Mouse (Mus musculus): ENCODE results near the gene Med24.
A peak's percentile ranks its signal among the peaks of the same experiment; 100 is the strongest.

The Med24 gene

GRCm38 (mm10) chr11:98729119-98729588 is at the start of gene Med24:
Gene Med24, minus strand, starts transcription at chr11:98729435.
- peak; percentile 88 for DNase-seq (ENCODE audit: low read depth)

DNA sequence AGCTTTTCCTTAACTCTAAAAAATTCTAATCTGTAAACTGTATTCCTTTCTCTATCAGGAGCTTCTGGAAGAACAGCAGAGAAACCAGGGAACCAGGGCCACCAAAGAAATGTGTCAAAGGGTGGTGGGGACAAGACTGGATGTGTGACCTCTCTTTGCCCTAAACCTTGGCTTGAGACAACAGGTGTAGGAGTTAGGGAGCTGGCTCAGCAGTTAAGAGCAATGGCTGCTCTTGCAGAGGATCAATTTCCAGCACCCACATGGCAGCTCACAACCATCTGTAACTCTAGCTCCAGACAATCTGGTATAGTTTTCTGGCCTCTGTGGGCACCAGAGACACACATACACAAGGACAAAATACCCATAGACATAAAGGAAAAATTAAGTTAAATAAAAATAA is 48.7 kb upstream of the Med24 start:
- DNase-seq (ENCODE audit: low read depth) = no peak

GRCm38 (mm10) chr11:98776843-98777590 is 47.8 kb upstream of the Med24 start:
- DNase-seq (ENCODE audit: low read depth) = no peak

DNA sequence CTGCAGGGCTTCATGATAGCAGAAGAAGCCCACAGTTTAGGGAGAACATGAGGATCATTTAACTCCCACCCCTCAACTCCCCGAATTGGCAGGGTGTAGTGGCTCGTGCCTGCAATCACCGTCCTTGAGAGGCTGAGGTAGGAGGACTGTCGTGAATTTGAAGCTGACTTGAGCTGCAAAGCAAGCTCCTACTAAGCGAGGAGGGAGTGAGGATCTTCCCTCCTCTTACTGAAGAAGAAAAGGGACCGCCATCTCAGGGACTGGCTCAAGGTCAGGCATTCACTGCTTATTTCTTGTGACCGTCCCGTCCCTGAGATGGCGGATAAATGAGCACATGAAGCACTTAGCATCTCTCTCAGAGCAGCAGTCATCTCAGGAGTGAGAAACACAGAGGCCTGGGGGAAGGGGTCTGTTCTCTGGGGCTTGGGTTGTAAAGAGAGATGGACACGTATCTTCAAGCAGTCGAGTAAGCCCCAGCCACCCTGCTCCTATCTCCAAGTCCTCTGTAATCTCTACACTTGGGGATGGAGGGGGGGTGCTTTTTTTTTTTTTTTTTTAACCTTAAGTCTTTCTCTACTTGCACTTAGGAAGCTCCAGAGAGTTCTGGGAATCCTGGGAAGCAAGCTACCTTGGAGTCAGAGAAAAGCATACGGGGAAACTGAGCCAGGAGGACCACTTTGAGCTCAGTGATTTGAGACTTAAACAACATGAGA is 47.0 kb upstream of the Med24 start:
- DNase-seq (ENCODE audit: low read depth) = no peak

- DNase-seq (ENCODE audit: low read depth) = peak; percentile 100
These were observed 46.3 kb upstream of the Med24 start for GRCm38 (mm10) chr11:98775348-98776051.

DNA sequence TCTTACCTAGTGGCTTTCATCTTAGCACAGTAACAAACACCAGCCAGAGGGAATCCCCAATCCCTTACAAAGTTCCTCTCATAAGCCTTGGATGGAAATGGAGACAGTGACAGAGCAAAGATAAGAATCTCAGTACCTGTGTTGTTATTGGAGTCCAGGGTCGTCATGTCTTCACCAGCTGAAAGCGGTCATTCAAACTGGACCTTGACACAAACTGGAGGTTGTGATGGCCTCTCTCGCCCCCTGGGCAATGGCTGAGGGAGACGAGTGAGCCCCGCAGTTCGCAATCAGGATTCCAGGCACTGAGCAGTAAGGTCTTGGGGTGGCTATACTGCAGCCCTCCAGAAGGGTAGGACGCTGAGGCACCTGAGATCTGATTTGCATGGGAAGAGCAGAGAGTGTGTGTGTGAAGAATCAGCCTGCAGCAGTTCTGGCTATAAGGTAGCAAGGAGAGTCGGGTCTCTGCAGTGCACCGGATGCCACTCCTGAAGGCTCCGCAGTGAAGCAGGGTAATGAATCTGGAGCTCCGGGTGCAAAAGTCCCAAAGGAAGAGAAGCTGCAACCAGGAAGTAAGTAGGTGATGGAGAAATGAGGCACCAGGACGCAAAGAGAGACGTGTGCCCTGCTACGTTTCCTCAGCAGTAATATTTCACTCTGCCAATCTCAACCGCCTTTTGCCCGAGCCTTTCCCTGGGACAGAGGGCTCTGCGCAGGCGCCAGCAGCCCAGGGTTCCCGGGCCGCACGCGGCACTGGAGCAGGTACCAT is 45.5 kb upstream of the Med24 start, which contains the start of gene Nr1d1:
Gene Nr1d1 (minus strand): TSS at position 752 of the 766 bp plus-strand sequence.
- DNase-seq (ENCODE audit: low read depth) = no peak

GRCm38 (mm10) chr11:98773635-98774295 is 44.5 kb upstream of the Med24 start:
- peak; percentile 99 for DNase-seq (ENCODE audit: low read depth)

DNA sequence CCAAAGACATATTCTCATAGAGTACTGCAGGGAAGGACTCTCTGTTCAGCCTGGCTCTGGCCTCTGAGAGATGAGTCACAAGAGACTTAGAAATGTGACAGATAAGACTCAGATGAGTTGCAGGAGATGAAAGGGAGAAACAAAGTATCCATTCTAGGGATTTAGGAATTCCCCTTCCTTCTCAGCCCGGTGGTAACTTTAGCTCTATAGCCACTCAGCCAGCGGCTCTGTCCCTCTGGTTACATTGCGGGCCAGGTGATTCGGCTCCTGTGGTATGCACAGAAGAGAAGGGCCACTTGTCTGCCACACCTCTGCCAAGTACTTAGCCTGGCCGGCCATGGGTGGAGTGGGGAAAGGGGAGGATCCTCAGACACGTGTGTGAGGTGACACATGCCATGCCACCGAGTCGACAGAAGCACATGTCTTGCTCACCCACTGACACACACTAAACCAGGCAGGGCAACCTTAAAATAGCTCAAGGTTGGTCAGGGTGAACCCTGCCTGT is 43.5 kb upstream of the Med24 start:
- DNase-seq (ENCODE audit: low read depth) = peak; percentile 72

- no peak for DNase-seq (ENCODE audit: low read depth)
These were observed 42.8 kb upstream of the Med24 start for GRCm38 (mm10) chr11:98771844-98772525.

DNA sequence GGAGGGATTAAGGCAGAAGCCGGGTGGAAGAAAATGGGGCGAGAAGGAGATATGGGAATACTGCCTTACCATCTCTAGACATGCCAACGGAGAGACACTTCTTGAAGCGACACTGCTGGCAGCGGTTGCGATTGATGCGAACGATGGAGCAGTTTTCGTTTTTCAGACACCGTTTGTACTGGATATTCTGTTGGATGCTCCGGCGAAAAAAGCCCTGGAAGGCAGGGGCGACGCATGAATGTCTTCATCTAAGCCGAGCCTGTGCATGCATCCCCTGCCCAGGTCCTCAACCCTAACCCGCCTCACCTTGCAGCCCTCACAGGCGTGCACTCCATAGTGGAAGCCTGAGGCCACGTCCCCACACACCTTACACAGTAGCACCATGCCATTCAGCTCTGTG is 41.9 kb upstream of the Med24 start:
- DNase-seq (ENCODE audit: low read depth) = no peak

DNA sequence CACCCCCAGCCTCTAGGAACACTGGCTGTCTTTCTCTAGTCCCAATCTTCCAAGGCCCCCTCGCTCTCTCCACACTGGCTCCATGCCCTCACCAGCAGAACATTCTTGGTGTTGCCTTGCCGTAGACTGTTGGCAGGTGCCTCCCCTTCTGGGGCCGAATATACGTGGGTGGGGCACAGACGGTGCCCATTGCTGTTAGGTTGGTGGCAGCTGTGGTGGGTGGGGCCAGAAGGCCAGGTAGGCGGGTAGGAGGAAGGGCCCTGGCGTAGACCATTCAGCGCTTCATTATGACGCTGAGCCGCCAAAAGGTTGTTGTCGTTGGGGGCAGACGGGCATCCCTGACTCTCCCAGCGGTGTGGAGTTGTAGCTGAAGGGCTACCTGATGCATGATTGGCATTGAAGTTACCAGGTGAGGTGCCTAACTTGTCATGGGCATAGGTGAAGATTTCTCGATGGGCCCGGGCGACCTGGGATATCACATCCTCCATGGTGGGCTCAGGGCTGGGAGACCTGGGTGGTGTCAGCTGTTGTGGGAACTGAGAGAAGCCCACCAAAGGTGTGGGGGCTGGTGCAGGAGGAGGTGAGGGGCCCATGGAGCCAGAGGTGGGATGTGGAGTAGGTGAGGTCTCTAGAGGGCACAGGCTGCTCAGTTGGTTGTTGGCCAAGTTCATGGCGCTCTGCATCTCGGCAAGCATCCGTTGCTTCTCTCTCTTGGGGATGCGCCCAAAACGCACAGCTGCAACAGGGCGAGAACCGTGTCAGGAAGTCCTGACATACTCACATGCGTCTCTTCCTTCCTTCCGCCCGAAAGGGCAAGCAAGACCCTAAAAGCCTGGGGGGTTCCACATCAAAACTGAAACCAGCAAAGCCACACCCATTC is 41.1 kb upstream of the Med24 start:
- no peak for DNase-seq (ENCODE audit: low read depth)

DNA sequence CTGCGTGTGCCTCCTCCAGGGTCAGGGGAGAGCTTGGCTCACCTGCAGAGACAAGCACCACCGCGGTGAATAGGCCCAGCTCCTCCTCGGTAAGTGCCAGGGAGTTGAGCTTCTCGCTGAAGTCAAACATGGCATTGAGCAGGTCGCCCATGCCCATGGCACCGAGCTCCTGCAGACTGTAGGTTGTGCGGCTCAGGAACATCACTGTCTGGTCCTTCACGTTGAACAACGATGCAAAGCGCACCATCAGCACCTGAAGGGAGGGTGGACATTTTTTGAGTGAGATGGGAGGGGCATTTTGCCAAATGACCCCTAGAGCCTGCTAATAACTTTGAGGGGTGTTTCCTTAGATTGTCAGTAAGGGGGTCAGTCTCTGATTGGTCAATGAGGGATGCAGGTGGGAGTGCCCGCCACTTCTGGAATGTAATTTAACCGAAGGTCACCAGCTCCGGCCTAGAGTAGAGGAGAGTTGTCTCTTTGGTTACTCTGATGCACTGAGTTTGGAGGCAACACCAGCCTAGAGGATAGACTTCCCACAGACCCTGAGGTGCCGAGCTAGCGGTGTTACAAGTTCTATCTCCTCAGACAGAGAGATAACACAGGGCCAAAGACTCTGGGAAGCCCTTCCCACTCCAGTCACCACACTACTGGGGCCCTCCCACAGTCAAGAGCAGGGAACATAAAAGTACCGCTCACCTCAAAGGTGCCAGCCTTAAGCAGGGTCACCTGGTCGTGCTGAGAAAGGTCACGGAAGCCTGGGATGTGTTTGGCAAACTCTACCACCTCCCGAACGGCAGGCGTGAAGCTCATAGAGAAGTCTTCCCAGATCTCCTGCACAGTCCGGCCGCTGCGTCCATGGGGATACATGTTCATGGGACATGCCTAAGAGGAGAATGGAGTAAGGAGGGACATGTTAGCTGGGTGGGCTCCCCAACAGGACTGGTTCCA is 40.0 kb upstream of the Med24 start:
- no peak for DNase-seq (ENCODE audit: low read depth)

DNA sequence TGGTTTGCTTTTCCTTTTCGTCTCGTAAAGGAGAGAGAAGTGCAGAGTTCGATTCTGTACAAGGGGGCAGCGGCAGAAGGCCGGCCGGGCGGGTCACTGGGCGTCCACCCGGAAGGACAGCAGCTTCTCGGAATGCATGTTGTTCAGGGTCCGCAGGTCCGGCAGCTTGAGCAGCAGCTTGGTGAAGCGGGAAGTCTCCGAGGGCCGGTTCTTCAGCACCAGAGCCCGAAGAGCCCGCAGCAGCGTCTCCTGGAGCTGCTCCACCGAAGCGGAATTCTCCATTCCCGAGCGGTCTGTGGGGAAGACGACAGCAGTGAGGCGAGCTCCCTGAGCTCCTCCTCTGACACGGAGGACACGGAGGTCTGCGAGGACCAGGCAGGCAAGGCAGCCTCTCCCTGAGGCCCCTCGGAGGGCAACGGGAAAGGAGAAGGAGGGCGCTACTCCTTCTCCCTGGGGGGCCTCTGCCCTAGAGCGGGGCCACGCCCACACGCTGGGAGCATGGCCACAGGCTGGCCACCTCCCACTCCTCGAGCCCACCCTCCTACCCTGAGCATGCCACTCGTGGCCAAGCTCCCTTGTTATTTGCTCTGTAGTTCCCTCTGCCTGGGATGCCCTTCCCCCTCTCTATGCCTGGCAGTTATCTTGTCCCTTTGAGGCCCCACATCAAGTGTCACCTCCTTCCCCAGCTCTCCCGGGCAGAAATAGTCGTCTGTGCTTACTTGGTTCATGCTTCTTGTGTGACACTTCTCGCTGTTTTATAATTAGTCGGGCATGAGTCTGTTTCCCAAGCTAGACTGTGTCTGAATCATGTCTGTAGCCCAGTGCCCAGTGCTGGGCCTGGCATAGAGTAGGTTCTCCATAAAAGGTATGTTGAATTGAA is 39.1 kb upstream of the Med24 start:
- no peak for DNase-seq (ENCODE audit: low read depth)

GRCm38 (mm10) chr11:98767713-98768112 is 38.5 kb upstream of the Med24 start:
- no peak for DNase-seq (ENCODE audit: low read depth)

- DNase-seq (ENCODE audit: low read depth) = no peak
These were observed 38.0 kb upstream of the Med24 start for GRCm38 (mm10) chr11:98767276-98767675.

- no peak for DNase-seq (ENCODE audit: low read depth)
These were observed 37.6 kb upstream of the Med24 start for GRCm38 (mm10) chr11:98766816-98767215.

DNA sequence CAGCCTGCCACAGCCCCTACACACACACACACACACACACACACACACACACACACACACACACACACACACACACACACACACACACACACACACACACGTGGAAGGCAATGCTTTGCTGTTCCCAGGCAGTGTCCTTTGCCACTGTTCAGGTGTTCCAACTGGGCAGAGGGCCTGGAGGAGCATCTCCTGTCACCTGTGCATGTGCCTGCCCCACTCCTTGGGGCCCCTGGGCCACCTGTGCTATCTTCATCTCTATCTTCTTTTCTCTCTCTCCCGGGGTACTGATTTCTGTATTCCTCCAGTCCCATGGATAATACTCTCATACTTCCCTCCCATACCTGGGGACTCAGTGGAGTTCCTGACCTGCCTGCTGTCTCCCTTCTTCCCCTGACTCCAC is 37.1 kb upstream of the Med24 start:
- DNase-seq (ENCODE audit: low read depth) = no peak
